Comparison of ENCODE assay signal across 17 mouse cellular contexts in genomic region chr1:156073169-156073821, GRCm38 (mm10). TPM values are rescaled to one million over a fixed set of nuclear protein-coding genes. Genes with fewer than 3 reads are reported as not detected.
DNase-seq lines count a peak whose midpoint lies in the region; ATAC-seq and TF ChIP-seq lines count a peak whose summit lies in the region.
"Had no signal": no experiment of that assay in that cellular context is flagged by ENCODE, and none has a peak within 500 bp of the region (broad histone marks: within the 10 kb centered on the region; RNA-seq: fewer than 3 reads in every experiment).

No protein-coding gene starts in this region.

- H3K36me3 ChIP-seq in kidney, embryonic 14.5 days (ENCODE audit: control insufficient read depth, insufficient read depth, low read length) = no peaks in the 10 kb centered on the region; the same call in 1 of the 2 replicates
- no peaks in the 10 kb centered on the region for H3K36me3 ChIP-seq in liver, adult 2 months (ENCODE audit: control insufficient read depth, insufficient read depth, low read length)
- no peaks in the 10 kb centered on the region for H3K36me3 ChIP-seq in splenic B cell, adult 2 months (ENCODE audit: control insufficient read depth, insufficient read depth, low read length, poor library complexity, severe bottlenecking)
- H3K36me3 ChIP-seq: embryonic facial prominence, embryonic 15.5 days; midbrain, embryonic 12.5 days had no signal

- ATAC-seq in kidney, embryonic 14.5 days (ENCODE audit: low FRiP score, low TSS enrichment) = 0 out of 2 replicates have a peak, but pooled peaks have one; percentile 28
- ATAC-seq: forebrain, embryonic 16.5 days; Patski had no signal

- 67% methylated on average over 15 of the region's 15 CpGs for WGBS in kidney, embryonic 14.5 days
- 28% methylated on average over 15 of the region's 15 CpGs for WGBS in liver, adult 2 months

- no peak for TF ChIP-seq CTCF in liver, adult 2 months (IDR thresholded peaks at IDR 0.05; ENCODE audit: low read depth, low read length)

- H3K4me1 ChIP-seq in kidney, embryonic 14.5 days (ENCODE audit: control insufficient read depth, insufficient read depth, low read length) = peaks cover 7% of the 10 kb centered on the region; the same call in 1 of the 2 replicates
- H3K4me1 ChIP-seq in liver, adult 2 months (ENCODE audit: control insufficient read depth, insufficient read depth, low read length) = peaks cover 23% of the 10 kb centered on the region
- H3K4me1 ChIP-seq: embryonic facial prominence, embryonic 15.5 days had no signal

- H3K79me2 ChIP-seq in liver, adult 2 months (ENCODE audit: control insufficient read depth, insufficient read depth, low read length) = no peaks in the 10 kb centered on the region

- no peak overlapping the region for H3K4me2 ChIP-seq in kidney, embryonic 14.5 days (replicated peaks; ENCODE audit: low read depth, low read length)
- H3K4me2 ChIP-seq: embryonic facial prominence, embryonic 15.5 days; midbrain, embryonic 12.5 days had no signal

- H3K27ac ChIP-seq in kidney, embryonic 14.5 days (ENCODE audit: low read depth, low read length) = no peak overlapping the region
- H3K27ac ChIP-seq in liver, adult 2 months (replicated peaks; ENCODE audit: insufficient read depth, low read depth, low read length) = peak overlapping the region; percentile 93
- H3K27ac ChIP-seq: embryonic facial prominence, embryonic 15.5 days; midbrain, embryonic 12.5 days had no signal

- no peaks in the 10 kb centered on the region for H3K9me3 ChIP-seq in kidney, embryonic 14.5 days (ENCODE audit: control insufficient read depth, low read length)
- H3K9me3 ChIP-seq: embryonic facial prominence, embryonic 15.5 days; midbrain, embryonic 12.5 days had no signal

- TF ChIP-seq POLR2A in liver, adult 2 months (IDR thresholded peaks at IDR 0.05; ENCODE audit: extremely low read depth, insufficient read depth, low read length) = peak; percentile 27; the same call in 1 of the 2 replicates

- intact Hi-C loops in heart, postnatal 10 days (cut with DNase I) = no loop called here

- DNase-seq in kidney, adult 8-10 months = no peak
- peak; percentile 35 for DNase-seq in R1 (ENCODE audit: low read depth, low spot score)
- DNase-seq in liver, adult 2 months (ENCODE audit: extremely low read depth, low read depth, low spot score) = peak; percentile 93
- peak; percentile 14 for DNase-seq in splenic B cell, adult 2 months (ENCODE audit: low read depth, low spot score)
- no peak for DNase-seq in cerebellum, postnatal 14 days
- no peak for DNase-seq in adrenal gland, adult 18-20 months (ENCODE audit: low spot score in 2 of 2)
- DNase-seq in heart, postnatal 10 days = no peak
- DNase-seq: adrenal gland, postnatal 25 days; gastrocnemius, postnatal 36 days; kidney, postnatal 36 days; lung, postnatal 10 days; thymus, adult 2 months had no signal

- no peaks in the 10 kb centered on the region for H3K27me3 ChIP-seq in kidney, embryonic 14.5 days (ENCODE audit: control insufficient read depth, insufficient read depth, low read length)
- H3K27me3 ChIP-seq in liver, adult 2 months (ENCODE audit: control insufficient read depth, insufficient read depth, low read length) = no peaks in the 10 kb centered on the region
- no peaks in the 10 kb centered on the region for H3K27me3 ChIP-seq in splenic B cell, adult 2 months (ENCODE audit: control insufficient read depth, insufficient read depth, low read length, poor library complexity, severe bottlenecking)
- H3K27me3 ChIP-seq: embryonic facial prominence, embryonic 15.5 days; midbrain, embryonic 12.5 days; Patski had no signal

- H3K4me3 ChIP-seq in kidney, embryonic 14.5 days (ENCODE audit: low read length) = no peak overlapping the region
- no peak overlapping the region for H3K4me3 ChIP-seq in liver, adult 2 months (ENCODE audit: insufficient read depth, low read depth, low read length)
- H3K4me3 ChIP-seq: embryonic facial prominence, embryonic 15.5 days; midbrain, embryonic 12.5 days had no signal

- H3K9ac ChIP-seq in kidney, embryonic 14.5 days (ENCODE audit: low read depth, low read length) = no peak overlapping the region
- peak overlapping the region; percentile 30 for H3K9ac ChIP-seq in liver, adult 2 months (ENCODE audit: low read depth, low read length)
- H3K9ac ChIP-seq: embryonic facial prominence, embryonic 15.5 days; midbrain, embryonic 12.5 days had no signal

RNA-seq across cellular contexts. Expression of gene Tor1aip1, which starts 37.0 kb away (rescaled TPM):
- polyA plus RNA-seq in kidney, embryonic 14.5 days (2014; fragmentation: Nextera tagmentation; extraction: Ambion mirVana) = 50.5 and 51.1 TPM in 2 replicates
- 26.4 and 32.6 TPM in 2 replicates for total RNA-seq in liver, adult 2 months (2014; rRNA removed)
- 19.9 and 25.7 TPM in 2 replicates for polyA plus RNA-seq in liver, adult 2 months (2012; rRNA removed)
- 100 to 1,000 TPM; 102 to 127 TPM for total RNA-seq in adrenal gland, adult 18-20 months (2021)
- 10 to 100 TPM; 65.2 to 74.2 TPM for total RNA-seq in heart, postnatal 10 days (2021)

RNA-seq across cellular contexts. Expression of gene Tor1aip2, which starts 38.1 kb away (rescaled TPM):
- 104 and 130 TPM in 2 replicates for polyA plus RNA-seq in kidney, embryonic 14.5 days (2014; fragmentation: Nextera tagmentation; extraction: Ambion mirVana)
- total RNA-seq in liver, adult 2 months (2014; rRNA removed) = 110 and 118 TPM in 2 replicates
- polyA plus RNA-seq in liver, adult 2 months (2012; rRNA removed) = 82.6 and 90.2 TPM in 2 replicates
- total RNA-seq in adrenal gland, adult 18-20 months (2021) = 100 to 1,000 TPM; 110 to 165 TPM
- total RNA-seq in heart, postnatal 10 days (2021) = 10 to 100 TPM; 58.8 to 62.2 TPM

Comparison
In these comparisons a context has a peak if more than half of its experiments do, and no peak if none do; other contexts are left out.
1. DNase-seq: peak in R1 (single experiment), liver, adult 2 months (single experiment) and splenic B cell, adult 2 months (single experiment); none in kidney, adult 8-10 months (0 of 2), cerebellum, postnatal 14 days (0 of 2), adrenal gland, adult 18-20 months (0 of 2) and heart, postnatal 10 days (0 of 2).